Mouse (Mus musculus): ENCODE data around the gene Fbxw17. TPM values are rescaled to one million over a fixed set of nuclear protein-coding genes. Genes with fewer than 3 reads are reported as not detected.

Fbxw17 gene
- polyA plus RNA-seq, 1 experiment: 23.7 TPM

DNA sequence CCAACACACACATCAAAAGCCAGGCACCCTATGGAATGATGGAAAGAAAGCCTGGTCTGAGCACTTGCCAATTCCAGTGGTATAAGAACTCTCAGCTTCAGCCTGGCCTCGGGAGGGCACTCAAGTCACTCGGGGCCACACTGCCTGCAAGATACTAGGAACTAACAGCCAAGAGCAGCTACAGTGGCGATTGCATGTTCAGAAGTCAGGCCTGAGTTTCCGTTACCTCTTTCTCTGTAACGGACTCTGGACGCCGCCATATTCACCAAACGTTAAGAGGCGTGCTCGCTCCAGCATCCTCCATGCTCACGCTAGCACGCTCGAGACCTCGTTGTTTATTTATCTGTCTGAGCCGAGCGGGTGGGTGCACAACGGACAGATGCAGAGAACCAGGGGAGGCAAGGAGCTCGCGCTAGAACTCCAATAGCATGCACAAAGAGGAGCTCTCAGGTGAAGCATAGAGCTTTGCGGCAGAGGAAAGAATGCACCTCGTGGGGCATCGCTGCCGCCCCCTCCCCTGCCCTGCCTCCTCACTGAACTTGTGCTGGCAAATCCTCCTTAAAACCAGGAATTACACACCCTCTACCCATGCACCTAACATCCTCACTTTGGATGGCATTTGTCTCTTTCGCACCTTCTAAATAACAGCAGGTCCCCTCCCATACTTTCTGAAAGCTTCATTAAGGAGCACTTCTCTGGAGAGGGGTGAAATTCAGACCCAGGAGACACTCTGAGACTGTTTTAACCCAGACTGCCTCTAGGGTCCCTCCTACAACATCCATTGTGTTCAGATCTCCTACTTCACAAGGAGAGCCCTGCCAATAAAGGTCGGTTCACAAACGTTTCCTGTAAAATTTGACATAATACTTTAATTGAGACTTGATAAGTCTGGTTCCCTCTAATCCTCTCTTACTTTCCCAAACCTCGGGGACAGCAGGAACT lies 47.2 kb downstream of the Fbxw17 start:
- Histone ChIP-seq H3K4me3 (ENCODE audit: insufficient read depth, poor library complexity, severe bottlenecking) (no peak overlapping the region), H3K36me3 (ENCODE audit: control insufficient read depth, insufficient read depth) (no peaks in the 10 kb centered on the region), H3K27me3 (ENCODE audit: control insufficient read depth, insufficient read depth, insufficient read length) (no peaks in the 10 kb centered on the region), H3K79me2 (ENCODE audit: control insufficient read depth, insufficient read depth) (no peaks in the 10 kb centered on the region), H3ac (ENCODE audit: control insufficient read depth, insufficient read length, low read depth) (no peak overlapping the region), H3K79me3 (ENCODE audit: low read depth) (no peaks in the 10 kb centered on the region)
- TF ChIP-seq MAX (IDR thresholded peaks at IDR 0.05) (no peak), USF1 (IDR thresholded peaks at IDR 0.05; ENCODE audit: low read depth) (no peak), MYOD1 (IDR thresholded peaks at IDR 0.05; ENCODE audit: control insufficient read depth, insufficient read length, low read depth) (no peak), CEBPB (IDR thresholded peaks at IDR 0.05; ENCODE audit: low read depth) (no peak), FOSL1 (IDR thresholded peaks at IDR 0.05; ENCODE audit: insufficient read depth, low read length, poor library complexity, severe bottlenecking) (no peak), MYOG (IDR thresholded peaks at IDR 0.05; ENCODE audit: control insufficient read depth, extremely low read depth, insufficient read length) (no peak), CTCF (IDR thresholded peaks at IDR 0.05; ENCODE audit: control insufficient read depth, insufficient read depth, insufficient read length) (no peak)

DNA sequence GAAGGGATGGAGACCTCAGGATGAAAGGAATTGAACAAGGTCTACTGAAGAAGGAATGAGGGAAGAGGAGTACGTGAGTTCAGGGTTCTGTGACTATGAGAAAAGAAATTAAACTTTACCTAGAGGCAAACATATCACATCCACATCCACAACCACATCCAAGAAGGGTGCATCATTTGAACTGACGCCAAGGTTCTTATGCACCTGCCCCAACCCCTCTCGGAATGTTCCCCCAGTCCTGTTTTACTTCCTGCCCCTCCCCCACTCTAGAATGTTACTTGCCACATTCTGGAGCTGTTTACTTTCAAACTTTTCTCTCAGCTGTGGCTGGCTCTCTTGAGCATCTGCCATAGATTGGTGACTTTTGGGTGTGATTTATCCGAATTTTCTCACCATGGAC lies 49.3 kb downstream of the Fbxw17 start, which contains the start of gene Nutm2:
Gene Nutm2 (plus strand): TSS at position 301 of the 400 bp plus-strand sequence.
- H3K4me3 ChIP-seq (ENCODE audit: insufficient read depth, poor library complexity, severe bottlenecking): no peak within 1 kb of the TSS
- no peaks in the 10 kb centered on the region for H3K79me3 ChIP-seq (ENCODE audit: low read depth)
- no peak for TF ChIP-seq MYOG (IDR thresholded peaks at IDR 0.05; ENCODE audit: control insufficient read depth, extremely low read depth, insufficient read length)
- TF ChIP-seq FOSL1 (IDR thresholded peaks at IDR 0.05; ENCODE audit: insufficient read depth, low read length, poor library complexity, severe bottlenecking): no peak
- no peak for TF ChIP-seq USF1 (IDR thresholded peaks at IDR 0.05; ENCODE audit: low read depth)
- no peak for TF ChIP-seq CTCF (IDR thresholded peaks at IDR 0.05; ENCODE audit: control insufficient read depth, insufficient read depth, insufficient read length)
- no peak for TF ChIP-seq MAX (IDR thresholded peaks at IDR 0.05)
- TF ChIP-seq CEBPB (IDR thresholded peaks at IDR 0.05; ENCODE audit: low read depth): no peak
- no peak for TF ChIP-seq MYOD1 (IDR thresholded peaks at IDR 0.05; ENCODE audit: control insufficient read depth, insufficient read length, low read depth)
- H3K36me3 ChIP-seq (ENCODE audit: control insufficient read depth, insufficient read depth): no peaks in the 10 kb centered on the region
- no peaks in the 10 kb centered on the region for H3K27me3 ChIP-seq (ENCODE audit: control insufficient read depth, insufficient read depth, insufficient read length)
- no peak within 1 kb of the TSS for H3ac ChIP-seq (ENCODE audit: control insufficient read depth, insufficient read length, low read depth)
- H3K79me2 ChIP-seq (ENCODE audit: control insufficient read depth, insufficient read depth): no peaks in the 10 kb centered on the region

Other genes starting within 250 kb of the Fbxw17 start
- gene Gm906, start 167.6 kb upstream of the Fbxw17 start, polyA plus RNA-seq (2012; fragmentation: generic; extraction: Trizol): not detected
- gene Gm47429, start 26.0 kb downstream of the Fbxw17 start, polyA plus RNA-seq (2012; fragmentation: generic; extraction: Trizol): not detected
- not detected for gene Nutm2, start 49.4 kb downstream of the Fbxw17 start, polyA plus RNA-seq (2012; fragmentation: generic; extraction: Trizol)
- not detected for gene Gm904, start 225.4 kb downstream of the Fbxw17 start, polyA plus RNA-seq (2012; fragmentation: generic; extraction: Trizol)